Mouse (Mus musculus) limb, embryonic 13.5 days (tissue): ENCODE data around the gene Smarcc2. TPM values are rescaled to one million over a fixed set of nuclear protein-coding genes. Genes with fewer than 3 reads are reported as not detected.

Source experiments
- ATAC-seq: fragments of 200-750 bp; cut with Nextera tagmentation; 2 replicates; pipeline ENCODE4 v1.8.0; 2017; ENCODE audit warnings: low read depth, moderate number of reproducible peaks, moderate TSS enrichment; ENCODE audit not compliant: low FRiP score
- H3K27ac ChIP-seq: fragments of 300-500 bp; sonication (generic); 2 replicates; pipeline ENCODE4 v1.5.1; 2015; ENCODE audit warnings: inconsistent platforms, mild to moderate bottlenecking, moderate library complexity
- H3K27me3 ChIP-seq: fragments of 300-500 bp; sonication (generic); 2 replicates; pipeline ENCODE4 v1.6.1; 2015; ENCODE audit warnings: mild to moderate bottlenecking, inconsistent platforms
- H3K36me3 ChIP-seq: fragments of 300-500 bp; sonication (generic); 2 replicates; pipeline ENCODE4 v1.6.1; 2015; ENCODE audit warnings: inconsistent platforms, mild to moderate bottlenecking, moderate library complexity
- H3K4me1 ChIP-seq: fragments of 300-500 bp; sonication (generic); 2 replicates; pipeline ENCODE4 v1.6.1; 2015; ENCODE audit warnings: inconsistent platforms
- H3K4me2 ChIP-seq: fragments of 300-500 bp; sonication (generic); replicated peaks from 2 replicates; pipeline ENCODE4 v1.6.1; 2015; ENCODE audit warnings: inconsistent platforms, mild to moderate bottlenecking, moderate library complexity
- H3K4me3 ChIP-seq: fragments of 300-500 bp; sonication (generic); 2 replicates; pipeline ENCODE4 v1.5.1; 2015; ENCODE audit warnings: moderate library complexity, mild to moderate bottlenecking, inconsistent platforms
- H3K9ac ChIP-seq: fragments of 300-500 bp; sonication (generic); 2 replicates; pipeline ENCODE4 v1.6.1; 2015; ENCODE audit warnings: mild to moderate bottlenecking, inconsistent platforms
- H3K9me3 ChIP-seq: fragments of 300-500 bp; sonication (generic); 2 replicates; pipeline ENCODE4 v1.6.1; 2016; ENCODE audit warnings: inconsistent platforms
- WGBS: fragments of 180-500 bp; shearing (Covaris S2); methylation state at CpG from one replicate; pipeline ENCODE4 v1.1.7; 2015; 5-methylcytosine and 5-hydroxymethylcytosine counted together
- polyA plus RNA-seq: library from polyadenylated mRNA; unstranded; fragments of >200 nt; fragmentation: Nextera tagmentation; extraction: Ambion mirVana; gene quantifications from 2 replicates; pipeline ENCODE4 v1.2.1, GENCODE M21; 2015

Gene Smarcc2
- polyA plus RNA-seq, 1 experiment from 2014 or later = 110 TPM

- ATAC-seq = no peak
- Histone ChIP-seq H3K4me3 (peak overlapping the region; percentile 82), H3K36me3 (peaks cover 25% of the 10 kb centered on the region), H3K27ac (no peak overlapping the region), H3K27me3 (peaks cover 28% of the 10 kb centered on the region), H3K9me3 (no peaks in the 10 kb centered on the region), H3K9ac (peak overlapping the region; percentile 81), H3K4me2 (peak overlapping the region; percentile 99), H3K4me1 (peaks cover 17% of the 10 kb centered on the region)
- WGBS = 9% methylated on average over 11 of the region's 11 CpGs
Observed at GRCm38 (mm10) chr10:128524111-128524731, 65.2 kb downstream of the Smarcc2 start.

- ATAC-seq = peak; percentile 7; the same call in 1 of the 2 replicates
- under 1% methylated on average over 58 of the region's 58 CpGs for WGBS
- Histone ChIP-seq H3K36me3 (peaks cover 22% of the 10 kb centered on the region), H3K27me3 (peaks cover 32% of the 10 kb centered on the region), H3K9ac (peak overlapping the region; percentile 81), H3K27ac (peak overlapping the region; percentile 82), H3K4me2 (peak overlapping the region; percentile 99), H3K4me1 (peaks cover 17% of the 10 kb centered on the region), H3K9me3 (no peaks in the 10 kb centered on the region), H3K4me3 (peak overlapping the region; percentile 82)
Observed at GRCm38 (mm10) chr10:128524732-128525662, 65.9 kb downstream of the Smarcc2 start.

GRCm38 (mm10) chr10:128525671-128526308 lies 66.7 kb downstream of the Smarcc2 start, which contains the start of gene Esyt1:
Gene Esyt1 (minus strand): TSS chr10:128525871.
- Histone ChIP-seq H3K27me3 (peaks cover 32% of the 10 kb centered on the region), H3K4me1 (peaks cover 17% of the 10 kb centered on the region), H3K4me3 (peak within 1 kb of the TSS; percentile 82), H3K36me3 (peaks cover 14% of the 10 kb centered on the region), H3K4me2 (peak within 1 kb of the TSS; percentile 99), H3K27ac (peak within 1 kb of the TSS; percentile 82), H3K9me3 (no peaks in the 10 kb centered on the region), H3K9ac (peak within 1 kb of the TSS; percentile 81)
- ATAC-seq = peak; percentile 99
- under 1% methylated on average over 37 of the region's 37 CpGs for WGBS

DNA sequence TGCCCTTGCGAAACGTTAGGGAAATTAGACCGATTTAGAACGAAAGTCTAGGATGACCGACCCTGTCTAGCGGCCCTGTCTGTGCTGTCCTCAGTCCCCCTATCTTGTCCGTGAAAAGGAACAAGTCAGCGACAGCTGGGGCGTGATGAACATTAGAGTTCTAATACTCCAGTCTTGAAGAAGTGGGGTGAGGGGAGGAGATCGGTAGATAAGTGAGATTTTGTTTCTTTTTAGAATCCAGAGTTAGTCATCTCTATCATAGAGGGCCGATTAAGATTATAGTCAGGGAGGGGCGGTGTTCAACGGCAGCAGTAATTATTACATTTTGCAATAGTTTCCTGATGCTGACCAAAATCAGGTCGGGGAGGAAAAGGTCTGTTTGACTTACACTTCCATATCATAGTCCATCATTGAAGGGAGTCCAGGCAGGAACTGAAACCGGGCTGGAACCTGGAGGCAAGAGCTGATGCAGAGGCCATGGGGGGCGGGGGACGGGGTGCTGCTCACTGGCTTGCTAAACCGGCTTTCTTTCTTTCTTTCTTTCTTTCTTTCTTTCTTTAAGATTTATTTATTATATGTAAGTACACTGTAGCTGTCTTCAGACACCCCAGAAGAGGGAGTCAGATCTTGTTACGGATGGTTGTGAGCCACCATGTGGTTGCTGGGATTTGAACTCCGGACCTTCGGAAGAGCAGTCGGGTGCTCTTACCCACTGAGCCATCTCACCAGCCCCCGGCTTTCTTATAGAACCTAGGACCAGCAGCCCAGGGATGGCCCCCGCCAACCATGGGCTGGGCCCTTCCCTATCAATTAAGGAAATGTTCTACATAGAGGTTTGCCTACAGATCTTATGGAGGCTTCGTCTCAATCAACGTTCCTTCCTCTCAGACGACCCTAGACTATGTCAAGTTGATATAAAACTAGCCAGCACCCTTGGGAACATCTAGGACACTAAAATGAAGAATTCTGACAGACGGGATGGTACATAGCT lies 67.6 kb downstream of the Smarcc2 start:
- Histone ChIP-seq H3K4me2 (peak overlapping the region; percentile 99), H3K9me3 (no peaks in the 10 kb centered on the region), H3K27ac (peak overlapping the region; percentile 45; the same call in 1 of the 2 replicates), H3K36me3 (peaks cover 10% of the 10 kb centered on the region; the same call in 1 of the 2 replicates), H3K4me3 (peak overlapping the region; percentile 82), H3K27me3 (peaks cover 32% of the 10 kb centered on the region), H3K4me1 (peaks cover 17% of the 10 kb centered on the region), H3K9ac (peak overlapping the region; percentile 31; the same call in 1 of the 2 replicates)
- no peak for ATAC-seq
- 33% methylated on average over 28 of the region's 28 CpGs for WGBS

DNA sequence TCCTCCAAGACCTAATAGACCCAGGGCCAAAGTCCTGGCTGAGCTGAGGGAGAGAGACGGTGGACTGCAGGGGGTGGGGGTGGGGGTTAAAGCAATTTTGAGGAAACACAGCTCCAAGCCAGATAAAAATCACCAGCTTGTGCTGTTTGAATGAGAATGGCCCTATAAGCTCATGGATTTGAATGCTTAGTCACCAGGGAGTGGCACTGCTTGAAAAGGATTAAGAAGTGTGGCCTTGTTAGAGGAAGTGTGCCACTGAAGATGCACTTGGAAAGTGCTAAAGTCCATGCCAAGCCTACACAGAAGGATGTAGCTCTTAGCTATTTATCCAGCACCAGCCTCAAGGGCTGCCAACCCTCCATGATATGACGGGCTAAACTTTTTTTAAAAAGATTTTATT lies 76.2 kb downstream of the Smarcc2 start:
- Histone ChIP-seq H3K27me3 (no peaks in the 10 kb centered on the region), H3K27ac (no peak overlapping the region), H3K36me3 (no peaks in the 10 kb centered on the region), H3K4me3 (no peak overlapping the region), H3K9ac (no peak overlapping the region), H3K9me3 (no peaks in the 10 kb centered on the region), H3K4me1 (peaks cover 9% of the 10 kb centered on the region; the same call in 1 of the 2 replicates), H3K4me2 (no peak overlapping the region)
- no peak for ATAC-seq
- 87% methylated on average over 2 of the region's 2 CpGs for WGBS

GRCm38 (mm10) chr10:128535624-128536265 lies 76.7 kb downstream of the Smarcc2 start:
- peaks cover 9% of the 10 kb centered on the region; the same call in 1 of the 2 replicates for H3K4me1 ChIP-seq
- no peaks in the 10 kb centered on the region for H3K9me3 ChIP-seq
- 71% methylated on average over 4 of the region's 4 CpGs for WGBS
- H3K27me3 ChIP-seq = no peaks in the 10 kb centered on the region
- peak overlapping the region; percentile 21 for H3K4me3 ChIP-seq
- H3K27ac ChIP-seq = peak overlapping the region; percentile 70; the same call in 1 of the 2 replicates
- H3K9ac ChIP-seq = no peak overlapping the region
- H3K4me2 ChIP-seq = peak overlapping the region; percentile 56
- ATAC-seq = no peak; the same call in 1 of the 2 replicates
- no peaks in the 10 kb centered on the region for H3K36me3 ChIP-seq

DNA sequence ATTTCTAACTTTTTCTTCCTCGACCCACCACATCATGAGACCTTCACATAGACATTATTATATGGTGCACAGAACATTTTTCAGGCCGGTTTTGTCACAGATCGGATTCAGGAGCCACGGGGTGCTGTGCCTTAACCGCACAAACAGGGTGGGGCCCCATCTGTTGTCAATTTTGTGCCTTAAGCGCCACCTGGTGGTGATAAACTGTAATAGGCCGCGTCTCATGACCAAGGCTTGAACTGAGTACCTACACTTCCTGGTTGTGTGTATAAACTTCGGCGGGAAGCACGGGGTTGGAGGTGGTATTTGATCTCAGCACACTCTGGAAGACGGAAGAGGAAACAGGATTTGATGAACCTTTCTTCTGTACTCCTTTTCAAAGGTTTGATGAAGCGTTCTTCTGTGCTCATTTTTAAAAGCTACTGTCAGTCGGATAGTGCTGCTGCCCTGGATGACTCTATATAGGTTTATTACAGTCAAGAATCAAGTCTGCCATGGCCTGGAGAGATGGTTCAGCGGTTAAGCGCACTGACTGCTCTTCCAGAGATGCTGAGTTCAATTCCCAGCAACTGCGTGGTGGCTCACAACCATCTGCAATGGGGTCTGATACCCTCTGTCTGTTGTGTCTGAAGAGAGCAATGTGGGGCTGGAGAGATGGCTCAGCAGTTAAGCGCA lies 77.4 kb downstream of the Smarcc2 start:
- H3K9me3 ChIP-seq = no peaks in the 10 kb centered on the region
- peak; percentile 89 for ATAC-seq
- peak overlapping the region; percentile 56 for H3K4me2 ChIP-seq
- 14% methylated on average over 18 of the region's 18 CpGs for WGBS
- 0 out of 2 replicates have a peak overlapping the region, but pooled peaks have one; percentile 25 for H3K9ac ChIP-seq
- peak overlapping the region; percentile 21 for H3K4me3 ChIP-seq
- H3K27me3 ChIP-seq = no peaks in the 10 kb centered on the region
- peak overlapping the region; percentile 70; the same call in 1 of the 2 replicates for H3K27ac ChIP-seq
- H3K4me1 ChIP-seq = peaks cover 9% of the 10 kb centered on the region; the same call in 1 of the 2 replicates
- H3K36me3 ChIP-seq = peaks cover 6% of the 10 kb centered on the region; the same call in 1 of the 2 replicates

- no peak overlapping the region for H3K4me2 ChIP-seq
- no peak overlapping the region for H3K9ac ChIP-seq
- H3K36me3 ChIP-seq = peaks cover 23% of the 10 kb centered on the region
- ATAC-seq = no peak
- no peaks in the 10 kb centered on the region for H3K9me3 ChIP-seq
- H3K4me1 ChIP-seq = peaks cover 9% of the 10 kb centered on the region; the same call in 1 of the 2 replicates
- WGBS = 86% methylated on average over 1 of the region's 1 CpGs
- no peak overlapping the region for H3K27ac ChIP-seq
- H3K27me3 ChIP-seq = no peaks in the 10 kb centered on the region
- no peak overlapping the region for H3K4me3 ChIP-seq
Observed at GRCm38 (mm10) chr10:128538340-128538870, 79.4 kb downstream of the Smarcc2 start.
